Mouse (Mus musculus) layer of hippocampus, postnatal 10 days (tissue): ENCODE measurements around the gene Arhgap36. TPM values are rescaled to one million over a fixed set of nuclear protein-coding genes. Genes with fewer than 3 reads are reported as not detected.

Source experiments
- DNase-seq, 2 experiments: peaks; one replicate each; pipeline ENCODE4 v3.0.0; 2021; ENCODE audit warnings: low spot score in 2 of 2
- long read RNA-seq: library from polyadenylated mRNA; stranded (forward); transcript quantifications from one replicate; pipeline ENCODE4 v2.0.0, GENCODE M21; 2023
- total RNA-seq, 2 experiments: library from RNA; stranded (reverse); gene quantifications; 2 replicates each; pipeline ENCODE4 v1.2.3; 2021

Gene Arhgap36
- 1 to 10 TPM; 2.9 to 3.6 TPM for total RNA-seq
- long read RNA-seq, partial matches to known transcripts: 1 of 6 reads
- long read RNA-seq, other reads (novel, unspliced or antisense): 2 of 6 reads

GRCm38 (mm10) chrX:49463442-49463970, at the start of gene Arhgap36:
Gene Arhgap36 (plus strand): TSS chrX:49463945.
- DNase-seq: no peak

- DNase-seq: no peak
Measured at GRCm38 (mm10) chrX:49457781-49458180, 6.0 kb upstream of the Arhgap36 start.

GRCm38 (mm10) chrX:49470287-49471054, 6.7 kb downstream of the Arhgap36 start:
- no peak for DNase-seq

GRCm38 (mm10) chrX:49479968-49480809, 16.4 kb downstream of the Arhgap36 start:
- no peak for DNase-seq

GRCm38 (mm10) chrX:49480846-49481245, 17.1 kb downstream of the Arhgap36 start:
- peak in 1 of 2 experiments; percentile 13 for DNase-seq

GRCm38 (mm10) chrX:49489141-49489540, 25.4 kb downstream of the Arhgap36 start:
- DNase-seq: no peak

GRCm38 (mm10) chrX:49493739-49494449, 30.1 kb downstream of the Arhgap36 start:
- DNase-seq: no peak

Other genes with a start within 250 kb of the Arhgap36 start
- gene Enox2, start 175.7 kb upstream of the Arhgap36 start, total RNA-seq: 10 to 100 TPM; 21.9 to 23.5 TPM
- not detected for gene Olfr1320, start 208.4 kb downstream of the Arhgap36 start, total RNA-seq